Mouse (Mus musculus) adrenal gland, adult 8-10 months (tissue): ENCODE results near the gene Igsf9b. TPM values are rescaled to one million over a fixed set of nuclear protein-coding genes. Genes with fewer than 3 reads are reported as not detected.
A peak's percentile ranks its signal among the peaks of the same experiment; 100 is the strongest.

Source experiments
- DNase-seq: peaks from one replicate; pipeline ENCODE4 v3.0.0; 2022
- total RNA-seq, 4 experiments: library from RNA; stranded (reverse); gene quantifications; 2 replicates each; pipeline ENCODE4 v1.2.4; 2022

Igsf9b gene
- total RNA-seq, 4 experiments from 2014 or later: 3.5 to 8.2 (median 5.9) TPM

DNA sequence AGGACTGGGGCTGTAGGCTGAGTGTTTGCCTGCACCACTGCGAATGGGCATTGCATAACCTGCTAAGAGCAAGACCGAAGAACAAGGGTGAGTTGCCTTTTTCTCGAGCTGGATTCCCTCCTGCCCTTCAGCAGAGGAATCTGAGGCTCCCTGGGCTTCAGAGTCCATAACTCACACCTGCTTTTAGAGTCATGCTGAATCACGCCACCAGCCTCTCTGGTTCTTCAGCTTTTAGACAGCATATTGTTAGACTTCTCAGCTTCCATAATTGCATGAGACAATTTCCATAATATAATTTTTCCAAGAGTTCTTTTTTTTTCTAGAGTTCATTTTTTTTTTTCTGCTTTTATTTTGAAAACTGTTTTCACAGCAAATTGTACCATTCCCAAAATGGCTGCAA, 4.6 kb upstream of the Igsf9b start:
- DNase-seq: no peak

DNA sequence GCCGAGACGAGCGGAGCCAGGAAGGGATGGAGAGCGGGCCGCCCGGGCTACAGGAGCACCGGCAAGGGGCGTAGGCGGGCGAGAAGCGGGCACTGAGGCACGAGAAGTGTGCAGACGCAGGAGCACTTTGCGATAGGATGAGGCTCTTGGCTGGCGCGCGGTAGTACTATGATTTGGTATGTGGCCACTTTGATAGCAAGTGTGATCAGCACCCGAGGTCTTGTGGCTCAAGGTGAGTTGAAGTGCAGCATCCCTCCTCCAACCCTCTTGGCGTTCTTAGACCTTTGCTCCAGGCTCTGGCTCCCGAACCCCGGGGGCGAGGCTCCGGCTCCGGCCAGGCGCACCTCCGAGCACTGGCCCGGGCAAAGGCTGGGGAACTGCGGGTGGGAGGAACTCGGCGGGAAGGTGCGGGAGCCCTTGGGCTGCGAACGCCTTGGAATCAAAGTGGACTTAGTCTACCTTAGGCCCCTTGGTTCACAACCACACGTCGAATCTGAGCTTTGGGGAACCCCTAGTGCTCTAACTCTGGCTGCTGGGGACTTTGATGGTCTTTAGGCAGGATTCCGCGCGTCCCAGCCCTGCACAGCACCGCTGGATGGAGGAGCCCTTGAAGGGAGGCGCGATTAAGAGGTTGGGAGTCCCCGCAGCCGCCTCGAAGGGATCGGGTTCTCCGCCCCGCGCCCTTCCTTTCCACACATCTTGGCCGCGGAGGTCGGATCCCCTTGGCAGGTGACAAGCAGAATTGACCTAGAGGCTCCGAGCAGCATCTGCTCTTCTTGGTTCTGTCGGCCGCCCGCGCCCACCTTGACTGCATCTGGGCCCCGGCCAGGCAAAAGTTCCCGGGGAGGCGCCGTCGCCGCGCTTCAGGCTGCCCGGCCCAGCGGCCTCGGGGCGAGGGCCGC, 533 bp downstream of the Igsf9b start:
- peak; percentile 15 for DNase-seq

DNA sequence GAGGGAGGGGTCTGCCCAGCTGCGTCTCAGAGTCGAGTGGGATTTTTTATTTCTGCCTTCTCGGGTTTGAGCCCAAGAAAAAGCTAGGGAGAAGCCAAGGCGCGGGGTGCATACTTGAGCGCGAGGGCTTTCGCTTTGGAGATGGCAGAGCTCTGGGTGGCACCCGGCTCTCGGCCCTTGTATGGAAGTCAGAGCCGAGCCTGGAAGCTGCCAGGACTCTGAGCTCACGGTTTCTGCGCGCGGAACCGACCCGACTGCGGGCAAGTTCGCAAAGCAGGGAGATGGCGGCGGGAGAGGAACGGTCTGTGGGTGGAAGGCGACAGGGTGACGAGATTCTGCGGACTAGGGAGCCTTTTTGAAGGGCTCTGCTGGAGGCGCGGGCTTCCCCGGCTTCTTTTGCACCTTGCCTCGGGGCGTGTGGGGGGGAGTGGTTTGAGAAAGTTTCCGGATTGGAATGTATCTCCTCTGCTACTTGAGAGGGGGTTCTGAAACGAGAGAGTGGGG, 1.2 kb downstream of the Igsf9b start:
- DNase-seq: peak; percentile 20

DNA sequence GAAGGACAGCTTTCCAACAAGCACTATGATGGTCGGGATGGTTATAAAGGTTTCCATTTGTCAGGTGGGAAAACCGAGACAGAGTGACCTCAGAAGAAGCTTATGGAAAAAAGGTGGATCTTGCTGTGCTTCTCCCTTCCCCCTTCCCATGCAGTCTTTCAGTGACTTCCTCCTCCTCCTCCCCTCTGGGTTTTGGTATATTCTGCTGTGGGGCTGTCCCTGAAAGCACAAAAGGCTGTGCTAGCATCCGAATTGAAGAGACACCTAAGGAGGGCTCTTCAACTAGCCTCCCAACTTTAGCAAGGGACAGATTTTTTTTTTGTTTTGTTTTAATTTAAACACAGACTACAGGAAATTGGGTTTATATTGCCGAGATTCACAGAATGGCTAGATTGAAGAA, 1.7 kb downstream of the Igsf9b start:
- DNase-seq: no peak

DNA sequence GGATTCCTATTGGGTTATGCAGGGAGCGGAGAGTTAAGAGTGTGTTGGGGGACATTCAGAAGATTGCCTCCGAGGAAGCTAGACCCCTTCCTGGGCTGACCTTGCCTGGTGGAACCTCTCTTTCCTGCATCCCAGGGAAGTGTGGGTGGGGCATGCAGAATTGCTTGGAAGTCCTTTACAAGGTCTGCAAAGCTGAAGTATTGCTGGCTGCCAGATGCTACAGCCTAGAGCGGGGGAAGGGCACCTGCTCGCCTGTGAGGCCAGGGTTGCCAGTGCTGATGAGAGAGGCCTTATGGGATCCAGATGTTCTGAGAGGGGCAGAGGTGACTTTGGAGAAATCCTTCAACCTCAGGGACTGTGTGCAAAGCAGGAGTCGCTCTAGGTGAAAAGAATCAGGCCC, 2.5 kb downstream of the Igsf9b start:
- no peak for DNase-seq

DNA sequence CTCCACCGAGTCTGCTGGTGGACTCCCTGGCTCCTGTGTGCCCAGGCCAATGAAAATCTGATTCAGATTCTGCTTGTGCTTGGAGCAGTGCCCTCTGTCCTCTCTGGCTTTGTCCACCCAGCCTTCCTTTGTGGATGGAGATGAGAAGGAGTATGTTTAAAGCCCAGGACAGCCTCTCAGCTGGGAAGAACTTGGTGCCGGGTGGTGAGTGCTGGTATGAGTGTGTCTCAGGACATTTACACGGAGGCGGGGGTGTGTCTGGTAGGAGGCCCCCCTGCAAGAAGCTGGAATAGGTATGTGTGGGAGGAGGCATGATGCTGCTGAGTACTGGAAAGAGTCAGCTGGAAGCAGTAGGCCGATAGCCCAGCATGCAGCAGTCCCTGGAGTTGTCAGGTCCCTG, 3.3 kb downstream of the Igsf9b start:
- DNase-seq: no peak

DNA sequence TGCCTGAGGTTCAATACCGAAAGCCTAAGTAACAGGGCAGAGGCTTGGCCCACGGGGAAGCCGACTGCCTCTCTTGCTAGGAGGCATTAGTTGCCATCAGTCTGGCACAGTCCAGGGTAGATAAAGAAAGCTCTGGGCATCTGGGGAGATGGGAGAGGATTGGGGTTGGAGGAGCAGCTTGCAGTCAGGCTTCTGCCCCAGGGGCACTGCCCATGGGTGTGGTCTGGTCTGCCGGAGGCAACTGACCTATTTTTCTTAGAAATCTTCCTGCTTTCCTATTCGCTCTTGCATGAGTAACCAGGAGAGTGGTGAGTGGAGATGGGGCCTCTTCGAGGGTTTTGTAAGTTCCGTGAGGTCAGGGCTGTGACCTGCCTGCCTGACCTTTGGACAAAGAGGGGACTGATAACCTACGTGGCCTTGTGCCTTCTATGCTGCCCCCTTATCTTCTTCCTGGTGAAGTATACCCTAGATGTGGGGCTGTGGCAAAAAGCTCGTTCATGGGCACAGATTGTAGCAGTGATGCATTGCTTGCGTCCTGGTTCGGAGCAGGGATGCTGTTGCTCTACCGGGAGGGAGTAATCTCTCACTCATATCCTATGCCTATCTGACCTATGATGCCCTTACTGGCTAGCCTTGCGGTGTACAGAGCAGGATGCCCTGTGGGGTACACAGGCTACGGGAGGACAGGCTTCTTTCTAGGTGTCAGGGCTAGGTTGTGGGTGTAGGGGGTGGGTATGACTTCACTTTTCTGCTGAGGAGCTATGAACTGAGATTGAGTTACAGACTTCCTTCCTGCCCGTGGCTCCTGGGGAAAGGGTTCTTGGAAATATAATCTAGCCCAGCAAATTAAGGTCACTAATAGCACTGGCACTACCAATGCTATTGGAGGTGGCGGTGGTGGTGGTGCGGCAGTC, 4.8 kb downstream of the Igsf9b start:
- DNase-seq: no peak

DNA sequence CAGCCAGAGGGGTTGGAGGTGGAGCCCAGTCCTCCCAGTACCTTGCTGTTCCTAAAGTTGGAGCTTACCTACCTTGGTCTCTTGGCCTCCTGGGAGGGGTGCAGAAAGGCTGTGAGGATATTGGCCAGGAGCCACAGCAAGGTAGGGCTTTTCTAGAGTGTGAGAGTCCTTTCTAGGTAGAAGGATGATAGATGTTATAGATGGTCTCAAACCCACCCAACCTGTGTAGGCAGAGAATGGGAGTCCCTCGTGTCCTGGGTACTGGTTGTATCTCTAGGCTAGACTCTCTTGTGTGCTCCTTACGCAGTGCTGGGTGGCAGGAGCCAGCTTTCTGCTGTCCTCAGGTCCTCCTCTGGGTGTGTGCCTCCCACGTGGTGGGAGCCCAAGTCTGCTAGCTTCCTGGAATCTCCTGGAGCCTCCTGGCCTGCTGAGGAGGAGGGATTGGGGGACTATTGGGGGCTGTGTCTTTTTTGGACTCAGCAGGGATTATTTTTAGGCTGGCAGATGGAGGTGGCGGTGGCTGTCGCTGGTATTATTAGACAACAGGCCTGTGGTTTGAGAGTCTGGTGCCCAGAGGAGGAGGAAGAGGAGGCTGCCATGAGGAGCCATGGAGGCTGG, 5.6 kb downstream of the Igsf9b start:
- no peak for DNase-seq

DNA sequence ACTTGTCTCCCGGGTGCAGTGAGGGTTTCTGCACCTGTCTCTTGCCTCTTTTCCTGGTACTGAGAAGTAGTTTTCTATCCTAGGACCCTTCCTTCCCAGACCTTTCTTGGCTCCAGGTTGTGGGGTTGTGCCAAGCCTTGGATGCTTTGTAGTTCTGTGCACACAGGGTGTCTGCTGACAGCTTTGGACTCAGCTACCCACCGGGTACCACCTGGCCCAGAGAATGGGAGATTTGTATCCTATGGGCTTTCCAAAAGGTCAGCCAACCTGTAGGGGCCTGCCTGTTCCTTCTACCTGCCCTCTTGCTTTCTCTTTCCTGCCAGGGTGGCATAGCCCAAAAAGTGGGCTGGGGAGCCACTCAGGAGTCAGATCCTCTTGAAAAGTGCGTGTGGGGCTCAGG, 6.5 kb downstream of the Igsf9b start:
- DNase-seq: no peak

DNA sequence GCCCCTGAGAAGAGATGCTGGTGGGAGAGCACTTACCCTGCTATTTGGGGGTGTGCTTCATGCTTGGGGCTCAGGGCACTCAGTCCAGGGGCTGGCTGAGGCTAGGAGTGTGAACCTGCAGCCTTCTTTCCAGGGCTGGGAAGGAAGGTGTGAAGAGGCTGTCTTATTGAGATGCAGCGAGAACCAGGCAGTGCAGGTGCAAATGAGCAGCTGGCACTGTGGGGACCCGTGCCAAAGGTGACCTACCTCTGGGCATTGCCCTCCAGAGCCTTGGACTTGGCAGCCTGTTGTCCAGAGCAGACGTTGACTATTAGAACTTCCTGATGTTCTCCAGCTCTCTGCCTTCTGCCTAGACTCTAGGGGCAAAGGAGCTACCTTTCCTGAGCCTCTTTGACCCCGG, 7.6 kb downstream of the Igsf9b start:
- no peak for DNase-seq

DNA sequence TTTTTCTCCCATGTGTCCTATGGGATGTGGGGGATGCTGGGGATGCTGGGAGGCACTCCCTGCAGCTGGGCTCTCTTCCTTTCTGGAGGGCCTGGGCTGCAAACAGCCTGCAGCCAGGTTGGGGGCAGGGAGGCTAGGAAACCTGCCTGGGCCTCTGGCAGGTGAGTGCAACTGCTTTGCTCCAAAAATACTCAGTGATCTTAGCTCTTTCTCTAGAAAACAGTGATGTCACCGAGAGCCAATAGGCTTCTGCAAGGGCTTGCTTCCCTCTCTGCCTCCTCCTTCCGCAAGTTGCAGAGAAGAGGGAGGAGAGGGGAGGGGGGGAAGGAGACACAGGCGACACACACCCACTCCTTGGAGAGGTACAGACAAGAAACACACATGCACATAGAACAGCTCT, 8.3 kb downstream of the Igsf9b start:
- DNase-seq: no peak

DNA sequence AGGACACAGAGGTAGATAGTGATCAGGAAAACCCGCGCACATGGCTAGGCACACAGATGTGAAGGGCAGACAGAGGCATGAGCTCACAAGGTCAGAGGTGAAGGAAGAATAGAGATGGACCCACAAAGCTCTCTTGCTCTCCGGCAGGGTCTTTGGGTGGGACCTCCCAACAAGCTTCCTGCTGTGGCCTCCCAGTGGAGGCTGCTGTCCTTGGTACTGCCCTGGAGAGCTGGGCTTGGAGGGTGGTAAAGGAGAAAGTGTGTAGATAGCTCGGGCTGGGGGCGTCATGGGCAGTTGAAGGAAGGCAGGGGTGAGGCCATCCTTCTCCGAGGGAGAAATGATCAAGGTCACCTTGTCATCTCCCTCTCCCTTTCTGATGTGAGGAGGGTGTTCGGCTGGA, 9.0 kb downstream of the Igsf9b start:
- no peak for DNase-seq

DNA sequence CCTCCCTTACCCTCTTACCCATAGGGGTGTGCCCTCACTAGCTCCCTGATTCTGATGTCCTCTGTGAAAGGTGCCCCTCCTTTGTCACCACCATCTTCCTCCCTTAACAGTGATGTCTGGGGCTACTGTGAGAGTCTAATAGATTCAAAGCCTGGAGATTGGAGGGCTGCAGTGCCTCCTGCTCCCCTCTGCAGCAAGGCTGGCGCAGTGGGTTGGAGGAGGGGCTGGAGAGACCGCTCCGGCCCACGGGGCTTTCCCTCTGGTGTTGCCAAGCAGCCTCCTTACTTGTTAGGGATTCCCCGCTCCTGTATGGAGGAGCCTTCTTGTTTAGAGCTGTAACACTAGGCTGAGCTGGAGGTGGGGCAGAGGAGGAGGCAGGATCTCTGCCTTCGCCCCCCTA, 9.6 kb downstream of the Igsf9b start:
- no peak for DNase-seq

DNA sequence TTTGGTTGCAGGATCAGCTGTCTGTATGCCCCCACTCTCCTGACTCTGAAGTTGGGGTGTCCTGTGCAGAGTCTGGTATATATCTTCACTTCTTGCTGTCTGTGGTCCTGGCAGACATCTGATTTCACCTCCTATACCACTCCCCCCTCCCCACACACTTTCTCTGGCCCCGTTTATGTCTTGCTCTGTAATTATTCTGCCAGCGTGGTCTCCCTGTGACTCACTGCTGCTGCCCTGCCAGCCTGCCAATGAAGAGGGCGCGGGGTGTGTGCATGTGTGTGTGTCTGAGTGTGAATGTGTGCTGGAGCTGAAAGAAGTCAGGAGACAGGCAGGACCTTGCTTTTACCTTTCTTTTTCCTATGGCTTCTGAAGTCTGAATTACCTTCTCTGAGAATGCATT, 11.0 kb downstream of the Igsf9b start:
- no peak for DNase-seq

DNA sequence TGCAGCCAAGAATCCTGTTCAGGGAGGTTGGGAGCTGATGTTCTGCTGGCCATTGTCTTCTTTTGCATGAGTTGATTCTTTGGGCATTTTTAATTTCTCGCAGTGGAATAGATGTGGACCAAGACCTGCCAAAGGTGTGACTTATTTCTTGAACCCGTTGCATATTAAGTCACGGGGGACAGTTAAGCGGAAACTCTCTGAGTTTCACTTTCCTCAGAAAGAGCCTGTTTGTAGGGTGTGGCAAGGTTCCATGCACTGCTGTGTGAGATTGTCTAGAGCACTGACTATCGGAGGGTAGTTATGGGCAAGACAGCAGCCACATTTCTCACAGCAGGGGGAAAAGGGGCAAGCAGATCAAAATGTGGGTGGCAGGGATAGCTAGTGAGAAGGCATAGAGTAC, 14.4 kb downstream of the Igsf9b start:
- no peak for DNase-seq

DNA sequence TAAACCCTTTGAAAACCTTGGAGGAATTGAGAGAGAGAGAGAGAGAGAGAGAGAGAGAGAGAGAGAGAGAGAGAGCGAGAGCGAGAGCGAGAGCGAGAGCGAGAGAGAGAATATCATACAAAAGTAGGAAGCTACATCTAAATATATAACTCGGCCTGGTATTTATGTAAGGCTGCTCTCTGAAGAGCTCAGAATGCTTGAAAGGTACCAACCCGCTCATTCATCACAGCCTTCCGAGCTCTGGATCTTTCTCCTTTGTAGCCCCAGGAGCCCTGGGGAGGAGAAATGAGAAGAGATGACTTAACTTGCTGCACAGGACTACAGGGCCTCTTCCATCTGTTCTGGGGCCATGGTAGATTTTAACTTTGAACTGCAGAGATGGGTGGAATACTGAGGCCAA, 22.3 kb downstream of the Igsf9b start:
- DNase-seq: no peak

DNA sequence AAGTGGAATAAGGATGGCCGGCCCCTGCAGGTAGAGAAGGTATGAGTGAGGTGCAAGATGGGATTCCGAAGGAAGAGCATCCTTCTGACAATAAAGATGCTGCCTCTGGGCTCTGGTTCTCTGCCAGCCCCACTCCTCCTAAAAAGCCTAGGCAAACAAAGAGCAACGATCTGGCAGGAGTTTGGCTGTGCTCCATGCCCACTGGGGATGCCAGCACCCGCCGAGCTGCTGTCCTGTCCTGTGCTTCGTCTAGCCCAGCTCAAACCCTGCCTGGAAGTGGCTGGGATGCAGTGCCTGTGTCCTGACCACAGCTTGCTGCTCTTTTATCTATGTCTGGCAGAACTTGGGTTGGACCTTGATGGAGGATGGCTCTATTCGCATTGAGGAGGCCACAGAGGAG, 23.3 kb downstream of the Igsf9b start:
- DNase-seq: no peak

DNA sequence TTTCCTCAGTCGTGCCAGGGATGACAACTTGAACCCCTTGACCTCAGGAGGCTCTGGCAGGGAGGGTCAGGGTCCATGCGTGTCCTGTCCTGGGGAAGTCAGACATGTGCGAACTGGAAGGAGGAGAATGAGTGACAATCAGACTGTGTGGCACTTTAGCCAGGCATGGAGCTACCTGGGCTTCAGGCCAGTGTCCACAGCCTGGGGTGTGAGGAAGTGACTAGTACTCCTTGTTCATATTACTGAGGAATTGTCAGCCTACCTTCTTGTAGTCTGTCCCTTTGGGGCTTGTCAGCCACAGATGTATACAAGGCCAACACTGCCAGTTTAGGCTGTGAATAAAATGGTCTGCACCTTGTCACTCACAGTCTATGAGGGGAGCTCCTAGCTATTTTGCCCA, 24.4 kb downstream of the Igsf9b start:
- no peak for DNase-seq

DNA sequence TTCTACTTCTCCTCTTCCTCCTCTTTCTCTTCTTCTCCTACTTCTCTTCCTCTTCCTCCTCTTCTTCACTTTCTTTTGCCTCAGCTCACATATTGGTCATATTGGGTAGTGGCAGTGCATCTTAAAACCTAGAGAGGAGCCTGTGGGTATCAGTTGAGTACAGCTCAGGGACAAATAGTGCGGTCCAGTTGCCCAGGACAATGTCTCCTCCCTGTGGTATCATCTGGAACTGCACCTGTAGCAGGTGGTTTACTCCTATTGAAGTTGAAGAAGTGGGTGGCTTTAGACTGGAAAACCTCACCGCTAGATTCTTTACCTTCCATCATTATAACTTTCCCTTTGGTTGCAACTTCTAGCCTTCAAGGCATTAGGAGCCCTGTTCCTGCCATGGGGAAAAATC, 26.9 kb downstream of the Igsf9b start:
- DNase-seq: peak; percentile 37

DNA sequence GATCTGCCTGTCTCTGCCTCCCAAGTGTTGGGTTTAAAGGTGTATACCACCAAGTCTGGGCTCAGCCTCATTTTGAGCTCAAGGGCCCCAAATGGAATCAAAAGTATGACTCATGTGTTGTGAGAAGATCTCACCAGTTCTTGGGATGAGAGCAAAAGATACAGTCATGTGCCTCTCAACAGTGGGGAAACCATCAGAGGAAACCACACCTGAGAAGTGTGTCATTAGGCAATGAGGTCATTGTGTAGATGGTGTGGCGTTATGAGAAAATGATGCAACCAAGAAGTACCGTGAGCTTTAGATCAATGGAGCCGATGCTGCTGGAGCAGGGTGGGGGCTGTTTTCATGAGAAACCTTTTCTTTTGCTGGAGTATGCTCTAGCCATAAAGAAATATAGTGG, 28.6 kb downstream of the Igsf9b start:
- no peak for DNase-seq

DNA sequence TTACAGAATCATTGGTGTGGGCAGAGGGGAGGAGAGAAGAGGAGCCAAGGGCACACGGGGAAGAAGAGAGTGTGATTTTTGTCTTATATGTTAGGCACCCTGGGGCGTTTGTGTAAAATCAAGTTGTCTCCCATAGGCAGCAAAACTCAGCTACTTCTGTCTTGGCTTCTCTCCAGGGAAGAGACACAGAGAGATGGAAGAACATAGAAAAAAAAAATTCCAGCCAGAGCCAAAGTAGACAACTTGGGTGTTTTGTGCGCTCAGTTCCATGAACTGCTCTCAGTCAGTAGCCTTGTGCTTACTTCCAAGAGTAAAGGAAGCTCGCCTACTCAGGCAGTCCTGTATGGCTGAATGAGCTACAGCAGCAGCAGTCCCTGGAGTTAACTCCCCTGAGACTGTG, 31.4 kb downstream of the Igsf9b start:
- DNase-seq: no peak

DNA sequence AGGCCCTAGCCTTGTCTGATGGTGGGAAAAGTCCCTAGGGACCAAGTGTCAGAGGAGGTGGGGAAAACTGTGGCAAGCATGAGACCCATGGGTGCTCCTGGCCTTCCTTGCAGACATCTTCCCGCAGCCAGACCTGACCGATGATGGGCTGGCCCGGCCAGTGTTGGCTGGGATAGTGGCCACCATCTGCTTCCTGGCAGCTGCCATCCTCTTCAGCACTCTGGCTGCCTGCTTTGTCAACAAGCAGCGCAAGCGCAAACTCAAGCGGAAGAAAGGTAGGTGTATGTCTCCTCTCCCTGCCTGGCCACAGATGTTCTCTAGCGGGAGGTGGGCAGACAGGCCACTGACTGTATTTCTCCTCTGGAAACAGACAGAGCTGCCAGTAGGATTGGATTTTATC, 32.5 kb downstream of the Igsf9b start:
- DNase-seq: no peak

DNA sequence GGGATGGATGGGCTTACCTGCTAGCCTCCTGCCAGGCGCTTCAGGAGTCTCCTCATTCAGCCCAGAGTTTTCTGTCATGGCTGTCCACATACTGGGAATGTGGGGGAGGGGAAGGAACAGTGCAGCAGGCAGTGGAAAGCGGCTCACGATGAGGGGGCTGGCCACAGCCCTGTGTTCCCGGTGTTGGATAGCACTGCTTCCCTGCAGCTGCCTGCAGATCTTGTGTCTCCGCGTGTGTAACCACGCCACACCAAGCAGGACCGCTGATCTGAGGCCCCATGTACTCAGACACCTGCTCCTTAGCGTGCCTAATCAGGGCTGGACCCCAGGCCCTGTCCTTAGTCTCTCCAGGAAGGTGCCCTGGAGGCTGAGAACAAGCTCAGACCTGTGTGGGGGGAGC, 35.9 kb downstream of the Igsf9b start:
- DNase-seq: no peak
